Mouse (Mus musculus) C2C12 (cell line): ENCODE results near the gene Rps6ka1. TPM values are rescaled to one million over a fixed set of nuclear protein-coding genes. Genes with fewer than 3 reads are reported as not detected.
"Not testable (repeated sequence)": the region's sequence is repeated elsewhere in the genome, so short reads cannot be mapped to it uniquely, and the experiment has no call there.

Experiments used
- H3K27me3 ChIP-seq: one replicate; pipeline ENCODE4 v1.6.1; 2011; ENCODE audit not compliant: control insufficient read depth, insufficient read depth, insufficient read length
- H3K36me3 ChIP-seq: one replicate; pipeline ENCODE4 v1.6.1; 2011; ENCODE audit not compliant: control insufficient read depth, insufficient read depth
- H3K4me3 ChIP-seq: one replicate; pipeline ENCODE4 v1.5.1; 2011; ENCODE audit warnings: mild to moderate bottlenecking, control low read depth; ENCODE audit not compliant: poor library complexity, insufficient read depth, severe bottlenecking
- H3K79me2 ChIP-seq: one replicate; pipeline ENCODE4 v1.6.1; 2011; ENCODE audit not compliant: control insufficient read depth, insufficient read depth
- H3K79me3 ChIP-seq: one replicate; pipeline ENCODE4 v1.6.1; 2011; ENCODE audit warnings: low read depth, control low read depth
- H3ac ChIP-seq: one replicate; pipeline ENCODE3; 2011; ENCODE audit warnings: low read depth; ENCODE audit not compliant: control insufficient read depth, insufficient read length
- CEBPB ChIP-seq: IDR thresholded peaks from one replicate; pipeline ENCODE4 v1.6.1; 2011; ENCODE audit warnings: low read depth, mild to moderate bottlenecking, control low read depth, moderate library complexity
- CTCF ChIP-seq: IDR thresholded peaks from one replicate; pipeline ENCODE4 v1.5.1; 2011; ENCODE audit not compliant: control insufficient read depth, insufficient read depth, insufficient read length
- FOSL1 ChIP-seq: IDR thresholded peaks from one replicate; pipeline ENCODE4 v1.8.0; 2011; ENCODE audit warnings: mild to moderate bottlenecking, low read length; ENCODE audit not compliant: poor library complexity, insufficient read depth, severe bottlenecking
- MAX ChIP-seq: IDR thresholded peaks from one replicate; pipeline ENCODE4 v1.6.1; 2011; ENCODE audit warnings: mild to moderate bottlenecking, control low read depth
- MYOD1 ChIP-seq: IDR thresholded peaks from one replicate; pipeline ENCODE4 v1.6.1; 2011; ENCODE audit warnings: low read depth; ENCODE audit not compliant: control insufficient read depth, insufficient read length
- MYOG ChIP-seq: IDR thresholded peaks from one replicate; pipeline ENCODE4 v1.6.1; 2011; ENCODE audit not compliant: control insufficient read depth, insufficient read length; ENCODE audit errors: extremely low read depth
- USF1 ChIP-seq: IDR thresholded peaks from one replicate; pipeline ENCODE4 v1.6.1; 2011; ENCODE audit warnings: low read depth, mild to moderate bottlenecking, control low read depth, moderate library complexity
- polyA plus RNA-seq: library from polyadenylated mRNA; unstranded; fragments of >200 nt; fragmentation: generic; extraction: Trizol; gene quantifications from one replicate; pipeline ENCODE4 v1.2.1, GENCODE M21; 2012; ENCODE audit warnings: missing spikeins

Gene Rps6ka1
- polyA plus RNA-seq, 1 experiment: 2.4 TPM

GRCm38 (mm10) chr4:133925204-133925603 is 37.6 kb upstream of the Rps6ka1 start:
- no peak overlapping the region for H3ac ChIP-seq
- H3K79me3 ChIP-seq: no peaks in the 10 kb centered on the region
- H3K36me3 ChIP-seq: no peaks in the 10 kb centered on the region
- no peak overlapping the region for H3K4me3 ChIP-seq
- no peaks in the 10 kb centered on the region for H3K27me3 ChIP-seq
- H3K79me2 ChIP-seq: no peaks in the 10 kb centered on the region
- TF ChIP-seq USF1 (no peak), MYOG (no peak), MYOD1 (no peak), CEBPB (no peak), MAX (no peak), FOSL1 (no peak), CTCF (no peak)

- Histone ChIP-seq H3K27me3 (no peaks in the 10 kb centered on the region), H3ac (no peak overlapping the region), H3K79me3 (no peaks in the 10 kb centered on the region), H3K79me2 (no peaks in the 10 kb centered on the region), H3K4me3 (no peak overlapping the region), H3K36me3 (no peaks in the 10 kb centered on the region)
- TF ChIP-seq CTCF (no peak), FOSL1 (no peak), MYOD1 (no peak), CEBPB (no peak), MAX (no peak), MYOG (no peak), USF1 (no peak)
These were observed 36.1 kb upstream of the Rps6ka1 start for GRCm38 (mm10) chr4:133923743-133924142.

- not testable (repeated sequence) for H3K79me3 ChIP-seq, H3ac ChIP-seq, H3K36me3 ChIP-seq, H3K27me3 ChIP-seq, H3K4me3 ChIP-seq, H3K79me2 ChIP-seq
These were observed 30.7 kb upstream of the Rps6ka1 start for GRCm38 (mm10) chr4:133918093-133918825.

- Histone ChIP-seq H3K27me3 (peaks cover 3% of the 10 kb centered on the region), H3K36me3 (no peaks in the 10 kb centered on the region), H3K79me2 (no peaks in the 10 kb centered on the region), H3K4me3 (no peak overlapping the region), H3K79me3 (no peaks in the 10 kb centered on the region), H3ac (no peak overlapping the region)
- TF ChIP-seq CEBPB (no peak), MYOD1 (no peak), FOSL1 (no peak), MYOG (no peak), USF1 (no peak), CTCF (no peak), MAX (no peak)
These were observed 24.4 kb upstream of the Rps6ka1 start for GRCm38 (mm10) chr4:133911983-133912382.

GRCm38 (mm10) chr4:133910236-133911211 is 22.9 kb upstream of the Rps6ka1 start:
- Histone ChIP-seq H3K4me3 (no peak overlapping the region), H3K79me3 (no peaks in the 10 kb centered on the region), H3K36me3 (no peaks in the 10 kb centered on the region), H3K79me2 (no peaks in the 10 kb centered on the region), H3K27me3 (no peaks in the 10 kb centered on the region), H3ac (peak overlapping the region; percentile 76)
- TF ChIP-seq MYOD1 (no peak), CTCF (peak; percentile 97), MAX (peak; percentile 88), MYOG (no peak), USF1 (peak; percentile 53), CEBPB (no peak)
